Mouse (Mus musculus): ENCODE results near the gene Slc25a10.

Gene Slc25a10

GRCm38 (mm10) chr11:120541907-120542306 is 50.3 kb downstream of the Slc25a10 start:
- no peak for DNase-seq (ENCODE audit: low spot score)

- no peak for DNase-seq (ENCODE audit: low spot score)
These were observed 50.7 kb downstream of the Slc25a10 start for GRCm38 (mm10) chr11:120542376-120542775.

- no peak for DNase-seq (ENCODE audit: low spot score)
These were observed 54.3 kb downstream of the Slc25a10 start for GRCm38 (mm10) chr11:120545964-120546363.

- DNase-seq (ENCODE audit: low spot score), result no peak
These were observed 55.8 kb downstream of the Slc25a10 start for GRCm38 (mm10) chr11:120547469-120547868.

GRCm38 (mm10) chr11:120548214-120548613 is 56.6 kb downstream of the Slc25a10 start:
- no peak for DNase-seq (ENCODE audit: low spot score)

- no peak for DNase-seq (ENCODE audit: low spot score)
These were observed 57.1 kb downstream of the Slc25a10 start for GRCm38 (mm10) chr11:120548786-120549167.
